Mouse (Mus musculus): ENCODE results near the gene Ptgis. TPM values are rescaled to one million over a fixed set of nuclear protein-coding genes. Genes with fewer than 3 reads are reported as not detected.

Gene Ptgis
- total and polyA plus RNA-seq, 3 experiments: not detected

DNA sequence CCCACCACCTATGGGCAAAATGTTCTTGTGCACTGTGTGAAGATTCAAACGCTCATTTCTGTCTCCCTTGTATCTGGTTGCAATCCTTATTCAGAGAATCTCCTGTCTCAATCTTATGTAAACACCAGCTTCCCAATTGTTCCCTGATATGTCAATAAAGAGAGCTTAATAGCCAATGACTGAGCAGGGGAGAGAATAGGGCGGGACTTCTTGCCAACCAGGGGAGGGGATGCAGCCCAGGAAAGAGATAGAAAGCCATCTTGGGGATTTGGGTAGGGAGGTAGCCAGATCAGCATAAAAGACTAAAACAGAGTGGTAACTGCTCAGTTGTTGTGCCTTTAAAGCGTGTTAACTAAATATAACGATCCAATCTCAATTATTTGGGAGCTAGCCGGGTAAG lies 19.7 kb downstream of the Ptgis start:
- DNase-seq (ENCODE audit: low spot score): no peak
- Histone ChIP-seq H3K4me3 (ENCODE audit: low read depth, low read length) (no peak overlapping the region), H3K36me3 (replicated peaks) (no peaks in the 10 kb centered on the region), H3K4me1 (ENCODE audit: insufficient read depth, low read depth, low read length) (no peaks in the 10 kb centered on the region), H3K9me3 (replicated peaks) (peaks cover 8% of the 10 kb centered on the region), H3K27me3 (ENCODE audit: insufficient read depth, low read length) (peaks cover 6% of the 10 kb centered on the region; the same call in 1 of the 2 replicates)
- no peak for ATAC-seq (ENCODE audit: extremely low read depth, insufficient number of reproducible peaks, low FRiP score, poor library complexity, severe bottlenecking)
- TF ChIP-seq TAL1 (conservative IDR thresholded peaks at IDR 0.05; ENCODE audit: low read depth, low read length) (no peak), CTCF (IDR thresholded peaks at IDR 0.05; ENCODE audit: low read depth, low read length) (no peak), GATA1 (IDR thresholded peaks at IDR 0.05; ENCODE audit: borderline replicate concordance, low read length) (no peak), GATA2 (IDR thresholded peaks at IDR 0.05; ENCODE audit: borderline replicate concordance, low read depth, low read length) (no peak), POLR2AphosphoS5 (IDR thresholded peaks at IDR 0.05; ENCODE audit: insufficient replicate concordance, low read depth, low read length) (no peak)

DNA sequence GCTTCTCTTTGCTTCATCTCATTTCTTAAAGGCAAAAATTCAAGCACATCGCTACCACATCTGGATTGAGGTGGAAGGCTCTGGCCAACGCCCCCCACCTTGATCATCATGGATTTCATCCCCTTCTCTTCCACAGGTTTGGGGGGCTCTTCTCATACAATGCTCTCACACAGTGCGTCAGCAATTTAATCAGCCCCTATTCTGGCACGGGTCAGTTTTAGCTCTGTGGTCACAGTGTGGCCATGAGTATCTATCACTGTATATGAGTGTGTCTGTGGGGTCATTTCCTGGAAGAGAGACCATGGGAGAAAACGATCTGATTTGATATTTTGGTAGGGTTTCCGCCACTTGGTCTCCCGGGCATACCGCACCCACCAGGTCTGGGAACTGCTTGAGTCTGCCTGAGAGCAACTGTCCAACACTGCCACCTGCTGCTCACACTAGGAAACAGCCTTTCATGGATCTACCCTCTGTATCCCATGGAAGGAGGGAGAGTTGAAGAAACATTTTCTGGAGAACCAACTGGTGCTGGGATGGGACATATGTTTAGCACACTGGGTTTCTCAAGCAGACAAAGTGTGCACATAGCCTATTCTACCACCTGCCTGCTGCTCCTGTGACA lies 21.1 kb downstream of the Ptgis start:
- peak; percentile 40; the same call in 1 of the 2 replicates for TF ChIP-seq CTCF (IDR thresholded peaks at IDR 0.05; ENCODE audit: low read depth, low read length)
- no peak for TF ChIP-seq GATA1 (IDR thresholded peaks at IDR 0.05; ENCODE audit: borderline replicate concordance, low read length)
- DNase-seq (ENCODE audit: low spot score) (peak; percentile 26), ATAC-seq (ENCODE audit: extremely low read depth, insufficient number of reproducible peaks, low FRiP score, poor library complexity, severe bottlenecking) (no peak)
- Histone ChIP-seq H3K36me3 (replicated peaks) (no peaks in the 10 kb centered on the region), H3K9me3 (replicated peaks) (peaks cover 8% of the 10 kb centered on the region), H3K4me1 (ENCODE audit: insufficient read depth, low read depth, low read length) (no peaks in the 10 kb centered on the region), H3K27me3 (ENCODE audit: insufficient read depth, low read length) (peaks cover 9% of the 10 kb centered on the region; the same call in 1 of the 2 replicates), H3K4me3 (ENCODE audit: low read depth, low read length) (no peak overlapping the region)

DNA sequence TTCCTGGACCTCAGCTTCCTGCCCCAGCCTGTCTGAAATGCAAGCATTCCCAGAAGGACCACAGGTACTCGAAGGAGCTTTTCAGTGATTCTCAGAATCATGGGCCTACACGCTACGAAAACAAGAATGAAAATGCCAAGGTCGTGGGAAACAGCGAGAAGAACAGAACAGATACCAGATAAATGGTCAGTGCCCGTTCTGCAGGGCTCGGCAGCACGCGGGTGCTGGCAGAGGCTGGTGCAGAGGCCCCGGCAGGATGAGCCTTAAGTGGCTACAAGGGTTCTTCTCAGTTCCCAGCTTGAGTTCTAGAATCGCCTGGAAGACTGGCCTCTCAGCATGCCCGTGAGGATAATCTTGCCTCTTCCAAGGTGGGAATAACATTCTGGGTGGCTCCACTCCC lies 26.7 kb downstream of the Ptgis start:
- H3K36me3 ChIP-seq (replicated peaks): no peaks in the 10 kb centered on the region
- H3K9me3 ChIP-seq (replicated peaks): peaks cover 8% of the 10 kb centered on the region
- DNase-seq (ENCODE audit: low spot score) (no peak), ATAC-seq (ENCODE audit: extremely low read depth, insufficient number of reproducible peaks, low FRiP score, poor library complexity, severe bottlenecking) (no peak)
- TF ChIP-seq GATA1 (IDR thresholded peaks at IDR 0.05; ENCODE audit: borderline replicate concordance, low read length) (no peak), POLR2AphosphoS5 (IDR thresholded peaks at IDR 0.05; ENCODE audit: insufficient replicate concordance, low read depth, low read length) (no peak), CTCF (IDR thresholded peaks at IDR 0.05; ENCODE audit: low read depth, low read length) (no peak), GATA2 (IDR thresholded peaks at IDR 0.05; ENCODE audit: borderline replicate concordance, low read depth, low read length) (no peak), TAL1 (conservative IDR thresholded peaks at IDR 0.05; ENCODE audit: low read depth, low read length) (no peak)
- H3K4me3 ChIP-seq (ENCODE audit: low read depth, low read length): no peak overlapping the region
- H3K27me3 ChIP-seq (ENCODE audit: insufficient read depth, low read length): peaks cover 5% of the 10 kb centered on the region; the same call in 1 of the 2 replicates
- H3K4me1 ChIP-seq (ENCODE audit: insufficient read depth, low read depth, low read length): no peaks in the 10 kb centered on the region

DNA sequence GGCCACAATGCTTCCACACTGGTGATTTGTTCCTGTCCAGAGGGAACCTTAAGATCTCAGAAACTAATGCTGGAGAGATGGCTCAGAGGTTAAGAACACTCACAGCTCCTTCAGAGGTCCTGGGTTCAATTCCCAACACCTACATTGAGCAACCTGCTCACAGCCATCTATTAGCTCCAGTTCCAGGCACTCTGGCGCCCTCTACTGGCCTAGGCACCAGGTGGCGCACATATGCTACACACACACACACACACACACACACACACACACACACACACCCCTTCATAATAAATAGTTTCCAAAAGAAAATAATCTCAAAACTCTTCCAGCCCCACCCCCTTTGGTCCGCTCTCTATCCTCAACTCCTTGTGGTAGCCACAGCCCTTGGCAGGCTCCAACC lies 27.3 kb downstream of the Ptgis start:
- peaks cover 8% of the 10 kb centered on the region for H3K9me3 ChIP-seq (replicated peaks)
- ATAC-seq (ENCODE audit: extremely low read depth, insufficient number of reproducible peaks, low FRiP score, poor library complexity, severe bottlenecking) (no peak), DNase-seq (ENCODE audit: low spot score) (no peak)
- H3K27me3 ChIP-seq (ENCODE audit: insufficient read depth, low read length): peaks cover 9% of the 10 kb centered on the region; the same call in 1 of the 2 replicates
- no peak overlapping the region for H3K4me3 ChIP-seq (ENCODE audit: low read depth, low read length)
- TF ChIP-seq GATA1 (IDR thresholded peaks at IDR 0.05; ENCODE audit: borderline replicate concordance, low read length) (no peak), GATA2 (IDR thresholded peaks at IDR 0.05; ENCODE audit: borderline replicate concordance, low read depth, low read length) (no peak), TAL1 (conservative IDR thresholded peaks at IDR 0.05; ENCODE audit: low read depth, low read length) (no peak), CTCF (IDR thresholded peaks at IDR 0.05; ENCODE audit: low read depth, low read length) (no peak), POLR2AphosphoS5 (IDR thresholded peaks at IDR 0.05; ENCODE audit: insufficient replicate concordance, low read depth, low read length) (no peak)
- H3K36me3 ChIP-seq (replicated peaks): no peaks in the 10 kb centered on the region
- no peaks in the 10 kb centered on the region for H3K4me1 ChIP-seq (ENCODE audit: insufficient read depth, low read depth, low read length)

GRCm38 (mm10) chr2:167212551-167212950 lies 27.9 kb downstream of the Ptgis start:
- H3K4me3 ChIP-seq (ENCODE audit: low read depth, low read length): no peak overlapping the region
- no peaks in the 10 kb centered on the region for H3K4me1 ChIP-seq (ENCODE audit: insufficient read depth, low read depth, low read length)
- ATAC-seq (ENCODE audit: extremely low read depth, insufficient number of reproducible peaks, low FRiP score, poor library complexity, severe bottlenecking) (no peak), DNase-seq (ENCODE audit: low spot score) (no peak)
- H3K36me3 ChIP-seq (replicated peaks): no peaks in the 10 kb centered on the region
- H3K27me3 ChIP-seq (ENCODE audit: insufficient read depth, low read length): peaks cover 14% of the 10 kb centered on the region; the same call in 1 of the 2 replicates
- peaks cover 8% of the 10 kb centered on the region for H3K9me3 ChIP-seq (replicated peaks)
- TF ChIP-seq TAL1 (conservative IDR thresholded peaks at IDR 0.05; ENCODE audit: low read depth, low read length): no peak

DNA sequence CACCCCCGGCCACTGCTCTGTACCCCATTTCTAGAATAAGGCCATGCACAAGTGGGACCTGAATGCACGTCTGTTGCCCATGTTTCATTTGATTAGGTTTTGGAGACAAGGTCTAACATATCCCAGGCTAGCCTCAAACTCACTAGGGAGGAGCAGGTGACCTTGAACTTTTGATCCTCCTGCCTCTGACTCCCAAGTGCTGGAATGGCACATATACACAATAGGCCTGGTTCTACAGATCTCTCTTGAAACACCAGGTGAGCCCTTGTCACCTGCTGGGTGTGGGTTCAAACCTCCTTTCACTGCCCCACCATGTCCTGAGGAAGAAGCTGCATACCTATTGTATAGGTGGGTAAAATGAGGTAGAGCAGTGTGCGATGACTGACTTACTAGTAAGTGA lies 28.3 kb downstream of the Ptgis start:
- DNase-seq (ENCODE audit: low spot score): no peak
- TF ChIP-seq TAL1 (conservative IDR thresholded peaks at IDR 0.05; ENCODE audit: low read depth, low read length) (no peak), GATA2 (IDR thresholded peaks at IDR 0.05; ENCODE audit: borderline replicate concordance, low read depth, low read length) (no peak), GATA1 (IDR thresholded peaks at IDR 0.05; ENCODE audit: borderline replicate concordance, low read length) (no peak), CTCF (IDR thresholded peaks at IDR 0.05; ENCODE audit: low read depth, low read length) (no peak), POLR2AphosphoS5 (IDR thresholded peaks at IDR 0.05; ENCODE audit: insufficient replicate concordance, low read depth, low read length) (no peak)
- H3K36me3 ChIP-seq (replicated peaks): no peaks in the 10 kb centered on the region
- ATAC-seq (ENCODE audit: extremely low read depth, insufficient number of reproducible peaks, low FRiP score, poor library complexity, severe bottlenecking): no peak
- H3K4me1 ChIP-seq (ENCODE audit: insufficient read depth, low read depth, low read length): no peaks in the 10 kb centered on the region
- peaks cover 16% of the 10 kb centered on the region; the same call in 1 of the 2 replicates for H3K27me3 ChIP-seq (ENCODE audit: insufficient read depth, low read length)
- H3K9me3 ChIP-seq (replicated peaks): peaks cover 5% of the 10 kb centered on the region
- no peak overlapping the region for H3K4me3 ChIP-seq (ENCODE audit: low read depth, low read length)

Measured in G1E (cell line).